Mouse (Mus musculus) frontal cortex, postnatal 14 days (tissue): ENCODE measurements around the gene Vwce.
A peak's percentile ranks its signal among the peaks of the same experiment; 100 is the strongest.

Source experiments
- DNase-seq, 2 experiments: peaks; one replicate each; pipeline ENCODE4 v3.0.0; 2022; ENCODE audit warnings: low spot score in 2 of 2

Gene Vwce

DNA sequence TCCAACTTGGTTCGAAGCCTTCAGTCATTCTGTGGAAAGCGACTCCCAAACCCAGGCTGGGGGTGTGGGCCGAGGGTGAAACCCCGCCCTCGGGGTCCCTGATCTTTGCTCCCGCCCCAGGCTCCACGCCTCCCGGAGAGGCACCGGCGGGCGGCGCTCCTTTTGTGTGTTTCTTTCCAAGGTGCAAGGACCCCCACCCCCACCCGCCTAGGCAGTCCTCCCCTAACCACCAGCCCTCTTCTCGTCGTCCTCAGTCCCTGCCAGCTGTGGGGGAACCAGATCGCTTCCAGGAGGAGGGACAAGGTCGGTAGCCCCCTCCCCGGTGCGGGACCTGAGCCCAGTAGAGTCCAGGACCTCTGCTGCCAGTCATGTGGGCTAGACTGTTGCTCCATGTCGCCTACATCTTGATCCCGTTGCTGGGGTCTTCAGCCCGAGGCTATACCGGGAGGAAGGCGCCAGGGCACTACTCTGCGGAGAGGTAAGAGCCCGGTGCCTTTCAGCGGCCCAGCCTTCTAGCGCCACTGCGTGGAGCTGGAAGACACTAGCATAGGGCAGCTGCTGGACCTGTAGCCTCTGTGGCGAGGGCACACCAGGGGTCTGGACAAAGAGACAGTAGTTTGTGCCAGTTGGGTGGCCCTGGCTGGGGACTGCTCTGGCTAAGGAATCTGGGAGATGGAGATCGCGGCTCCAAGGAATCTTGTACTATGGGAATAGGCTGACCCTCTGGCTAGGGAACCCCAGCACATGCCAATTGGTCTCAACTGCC is at the start of gene Vwce:
Gene Vwce (plus strand): TSS at position 108 of the 766 bp plus-strand sequence.
- DNase-seq = peak in 1 of 2 experiments; percentile 25

DNA sequence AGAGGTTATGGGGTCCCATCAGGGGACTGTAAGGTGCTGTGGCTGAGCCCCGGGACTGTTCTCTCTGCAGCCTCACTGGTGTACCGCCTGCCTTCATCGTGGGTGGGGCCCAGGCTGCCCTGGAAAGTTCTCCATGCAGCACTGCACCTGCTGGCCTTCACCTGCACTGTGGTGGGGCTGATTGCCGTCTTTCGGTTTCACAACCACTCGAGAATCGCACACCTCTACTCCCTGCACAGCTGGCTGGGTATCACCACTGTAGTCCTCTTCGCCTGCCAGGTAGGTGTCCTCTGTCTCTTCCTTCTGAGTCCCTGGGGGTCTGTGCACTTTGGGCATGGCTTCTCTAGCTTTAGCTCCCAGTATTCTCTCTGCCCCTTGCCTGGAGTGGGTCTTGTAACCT is 48.9 kb upstream of the Vwce start:
- no peak for DNase-seq

DNA sequence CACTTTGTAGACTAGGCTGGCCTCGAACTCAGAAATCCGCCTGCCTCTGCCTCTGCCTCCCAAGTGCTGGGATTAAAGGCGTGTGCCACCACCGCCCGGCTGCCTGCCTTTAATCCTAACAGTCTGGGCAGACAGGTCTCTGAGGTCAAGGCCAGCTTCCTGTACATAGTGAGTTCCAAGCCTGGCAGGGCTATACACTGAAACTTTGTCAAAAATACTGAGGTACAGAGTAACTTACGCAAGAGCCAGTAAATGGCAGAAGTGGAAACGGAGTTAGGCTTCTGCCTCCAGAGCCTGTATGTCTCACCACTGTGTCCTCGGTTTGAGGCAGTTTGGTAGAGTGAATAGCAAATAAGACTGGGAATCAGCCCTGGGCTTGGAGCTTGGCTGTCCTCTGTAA is 46.8 kb upstream of the Vwce start:
- no peak for DNase-seq

DNA sequence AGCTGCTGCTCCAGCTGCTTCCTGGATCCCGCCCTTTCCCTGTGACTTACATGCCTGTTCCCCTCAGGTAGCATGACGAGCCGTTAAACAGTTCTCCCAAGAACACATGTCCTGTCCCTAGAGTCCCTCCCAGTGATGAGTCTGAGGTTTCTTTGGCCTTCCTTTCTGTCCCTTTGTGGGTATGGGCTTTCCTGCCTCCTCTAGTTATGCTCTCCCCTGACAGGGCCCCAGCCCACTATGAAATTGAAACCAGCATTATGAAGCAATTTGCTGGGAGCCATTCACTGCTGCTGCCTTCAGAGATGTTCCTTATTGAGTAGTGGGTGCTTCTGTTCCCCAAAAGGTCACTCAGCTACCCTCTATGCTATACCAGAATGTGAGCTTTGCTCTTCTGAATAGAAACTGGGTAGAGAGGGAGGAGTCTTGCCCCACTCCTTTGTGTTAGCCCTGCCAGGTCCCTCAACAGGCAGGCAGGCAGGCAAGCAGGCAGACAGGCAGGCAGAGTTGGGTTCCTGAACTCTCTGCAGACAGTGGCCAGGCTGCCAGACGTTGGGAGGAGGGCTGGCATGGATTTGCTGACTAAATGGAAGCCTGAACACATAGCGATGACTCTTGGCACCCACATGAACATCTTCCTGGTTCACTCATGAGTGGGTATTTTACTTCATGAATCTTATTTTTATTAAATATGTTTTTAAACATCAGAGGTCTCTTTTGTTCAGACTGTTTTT is 44.7 kb upstream of the Vwce start:
- no peak for DNase-seq

DNA sequence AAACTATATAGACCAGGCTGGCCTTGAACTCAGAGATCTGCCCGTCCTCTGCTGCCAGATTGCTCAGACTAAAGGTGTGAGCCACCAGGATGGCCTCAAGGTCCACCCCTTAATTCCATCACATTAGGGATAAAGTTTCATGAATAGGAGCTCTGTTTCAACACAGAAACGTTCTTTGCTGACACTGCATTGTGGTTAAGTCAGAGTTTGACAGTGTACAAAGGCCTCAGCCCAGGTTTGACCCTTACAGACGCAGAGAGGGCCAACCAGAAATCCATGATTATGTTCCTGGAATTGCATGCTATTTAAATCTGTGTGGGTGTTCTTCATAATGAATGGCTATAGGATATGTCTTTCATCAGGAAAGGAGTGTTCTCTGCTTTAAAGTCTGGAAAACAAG is 43.7 kb upstream of the Vwce start:
- DNase-seq = no peak

DNA sequence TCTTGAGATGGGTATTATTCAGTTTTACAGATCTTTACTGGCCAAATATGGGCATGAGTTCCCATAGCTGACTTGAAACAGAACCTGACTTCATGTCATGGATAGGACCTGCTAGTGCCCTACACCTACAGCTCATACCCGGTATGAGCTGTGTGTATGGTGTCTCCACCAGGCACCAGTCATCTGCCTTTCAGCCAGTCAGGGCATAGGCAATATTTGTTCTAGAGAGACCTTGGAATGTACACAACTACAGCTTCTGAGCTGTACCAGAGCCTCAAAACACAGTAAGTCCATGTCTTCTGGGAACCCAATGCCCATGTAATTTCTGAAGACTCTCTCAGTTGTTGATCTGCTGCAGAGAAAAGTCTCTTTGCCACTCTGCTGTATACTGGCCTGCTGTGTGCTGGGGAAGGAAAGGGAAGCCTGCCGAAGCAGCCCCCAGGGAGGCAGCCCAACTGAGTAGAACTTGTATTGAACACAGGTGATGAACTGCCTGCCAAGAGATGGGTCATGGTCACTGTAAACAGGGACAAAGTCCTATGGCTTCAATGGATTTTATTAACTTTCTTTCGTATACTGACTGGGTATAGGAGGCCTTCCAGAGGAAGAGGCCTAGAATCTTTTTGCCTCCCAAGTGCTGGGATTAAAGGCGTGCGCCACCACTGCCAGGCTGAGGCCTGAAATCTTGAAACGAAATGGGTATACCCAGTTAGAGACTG is 42.2 kb upstream of the Vwce start:
- DNase-seq = no peak

DNA sequence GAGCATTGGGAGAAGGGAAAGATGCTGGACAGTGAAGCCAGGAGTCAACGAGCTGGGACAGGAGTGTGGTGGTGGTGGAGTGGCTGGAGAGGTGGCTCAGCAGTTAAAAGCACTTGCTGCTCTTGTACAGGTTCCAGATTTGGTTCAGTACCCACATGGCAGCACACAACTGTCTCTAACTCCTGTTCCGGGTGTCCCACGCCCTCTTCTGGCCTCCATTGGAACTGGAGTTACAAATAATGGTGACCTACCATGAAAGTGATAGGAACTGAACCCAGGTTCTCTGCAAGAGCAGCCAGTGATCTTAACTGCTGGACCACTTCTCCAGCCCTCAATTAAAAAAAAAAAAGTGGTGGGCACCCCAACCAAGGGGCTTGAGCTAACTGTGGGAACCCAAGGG is 35.8 kb upstream of the Vwce start:
- no peak for DNase-seq

DNA sequence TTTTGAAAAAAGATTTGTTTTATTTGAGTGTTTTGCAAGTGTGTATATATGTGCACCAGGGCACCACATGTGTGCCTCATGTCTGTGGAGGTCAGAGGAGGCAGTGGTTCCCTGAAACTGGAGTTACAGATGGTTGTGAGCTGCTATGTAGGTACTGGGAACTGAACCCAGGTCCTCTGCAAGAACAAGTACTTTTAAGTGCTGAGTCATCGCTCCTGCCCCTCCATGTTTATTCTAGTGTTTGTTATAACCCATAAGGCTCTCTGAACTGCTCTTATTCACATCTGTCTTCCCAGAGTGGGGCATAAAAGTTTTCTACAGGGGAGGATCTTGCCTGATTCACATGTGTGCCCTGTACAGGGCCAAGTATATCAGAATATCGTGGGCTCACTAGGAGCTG is 34.4 kb upstream of the Vwce start:
- DNase-seq = no peak

DNA sequence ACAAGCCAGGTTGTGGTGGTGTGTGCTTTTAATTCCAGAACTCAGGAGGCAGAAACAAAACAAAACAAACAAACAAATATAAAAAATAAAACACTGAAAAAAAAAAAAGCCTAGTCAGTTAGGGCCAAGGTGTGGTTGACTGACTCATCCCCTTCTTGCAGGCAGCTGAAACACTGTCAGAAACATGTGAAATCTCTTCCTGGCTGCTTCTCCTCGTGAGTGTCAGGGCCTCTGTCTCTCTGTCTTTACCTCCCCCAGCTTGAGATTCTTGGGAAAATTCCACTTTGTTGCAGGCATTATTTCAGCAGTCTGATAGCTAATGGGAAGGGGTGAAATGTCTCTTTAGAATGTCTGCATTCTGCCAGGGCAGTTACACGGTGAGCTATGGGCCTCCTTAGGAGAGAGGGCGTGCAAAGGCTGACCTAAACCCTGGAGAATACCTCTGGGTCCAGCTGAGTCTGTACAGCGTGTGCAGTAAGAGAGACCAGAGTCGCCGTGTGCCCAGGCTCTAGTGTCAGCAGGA is 31.7 kb upstream of the Vwce start:
- DNase-seq = no peak

DNA sequence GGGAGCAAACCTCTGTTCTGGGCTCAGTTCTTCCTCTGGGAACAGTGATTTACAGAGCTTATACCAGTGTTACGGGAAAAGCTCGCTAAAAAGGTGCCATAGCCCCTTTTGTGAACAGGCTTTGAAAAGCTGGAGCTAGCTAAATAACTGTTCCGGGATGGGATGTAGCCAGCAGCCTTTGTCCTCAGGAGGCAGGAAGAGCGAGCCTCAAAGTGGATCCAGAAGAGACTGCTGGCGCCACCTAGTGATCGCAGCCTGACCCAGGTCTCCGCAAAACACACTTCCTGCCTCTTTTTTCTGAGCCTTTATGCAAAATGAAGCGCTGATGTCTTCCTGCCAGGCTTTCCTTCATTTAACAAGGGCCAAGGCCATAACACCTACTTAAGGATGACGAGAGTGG is 31.2 kb upstream of the Vwce start:
- peak; percentile 66 to 80 for DNase-seq

DNA sequence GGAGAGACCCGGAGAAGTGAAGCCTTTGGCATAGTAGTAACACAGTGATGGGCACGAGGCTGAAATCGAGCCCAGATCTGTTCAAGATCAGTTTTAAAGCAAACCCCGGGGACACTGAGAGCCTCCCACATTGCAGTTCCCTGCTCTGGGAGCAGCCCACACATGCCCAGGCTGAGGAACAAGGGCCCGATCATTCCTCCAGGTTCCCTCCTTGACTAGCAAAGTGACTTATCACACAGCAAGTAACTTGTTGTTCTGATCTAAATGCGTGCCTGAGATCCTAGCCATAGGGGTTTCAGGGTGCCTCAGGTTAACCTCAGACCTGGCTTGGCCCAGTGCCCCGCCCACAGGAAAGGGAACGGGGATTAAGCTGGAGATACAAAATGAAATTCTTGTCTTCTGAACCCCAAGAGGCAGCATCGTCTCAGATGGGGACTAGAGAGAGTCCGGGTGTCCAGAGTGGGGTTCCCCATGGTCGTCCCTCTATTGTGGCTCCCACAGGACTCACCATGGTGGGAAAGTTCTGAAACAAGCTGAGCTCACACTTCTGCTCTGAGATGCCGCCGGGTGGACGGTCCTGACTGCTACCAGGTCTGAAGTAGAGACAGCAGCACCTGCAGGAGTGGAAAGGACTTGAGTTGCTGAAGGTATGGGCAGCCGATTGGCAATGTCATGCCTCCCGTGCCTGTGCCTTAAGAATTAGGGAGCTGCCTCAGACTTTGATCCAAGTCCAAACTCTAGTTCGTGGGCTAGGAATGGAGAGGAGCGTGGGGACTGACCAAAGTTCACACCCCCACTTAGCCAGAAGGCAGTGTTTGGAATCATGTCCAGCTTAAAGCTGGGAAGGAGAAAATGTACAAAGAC is 30.1 kb upstream of the Vwce start:
- DNase-seq = no peak

DNA sequence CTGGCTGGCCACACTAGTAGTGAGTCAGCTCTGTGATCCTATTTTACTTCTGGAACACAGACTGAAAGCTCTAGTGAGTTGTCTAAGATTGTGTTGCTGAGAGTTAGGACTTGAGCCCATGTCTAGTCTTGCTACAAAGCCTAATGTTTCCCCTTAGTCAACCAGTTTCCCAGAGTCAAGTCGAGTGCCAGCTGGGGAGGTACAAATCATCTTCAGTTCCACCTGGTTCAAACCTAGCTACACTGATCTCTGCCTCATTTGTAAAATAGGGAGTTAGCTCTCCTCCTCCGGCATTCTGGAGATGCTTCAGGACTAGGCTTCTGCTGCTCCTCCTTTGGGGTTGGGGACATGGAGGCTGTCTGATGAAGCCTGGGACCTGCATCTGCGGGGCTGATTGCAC is 29.5 kb upstream of the Vwce start:
- DNase-seq = no peak

DNA sequence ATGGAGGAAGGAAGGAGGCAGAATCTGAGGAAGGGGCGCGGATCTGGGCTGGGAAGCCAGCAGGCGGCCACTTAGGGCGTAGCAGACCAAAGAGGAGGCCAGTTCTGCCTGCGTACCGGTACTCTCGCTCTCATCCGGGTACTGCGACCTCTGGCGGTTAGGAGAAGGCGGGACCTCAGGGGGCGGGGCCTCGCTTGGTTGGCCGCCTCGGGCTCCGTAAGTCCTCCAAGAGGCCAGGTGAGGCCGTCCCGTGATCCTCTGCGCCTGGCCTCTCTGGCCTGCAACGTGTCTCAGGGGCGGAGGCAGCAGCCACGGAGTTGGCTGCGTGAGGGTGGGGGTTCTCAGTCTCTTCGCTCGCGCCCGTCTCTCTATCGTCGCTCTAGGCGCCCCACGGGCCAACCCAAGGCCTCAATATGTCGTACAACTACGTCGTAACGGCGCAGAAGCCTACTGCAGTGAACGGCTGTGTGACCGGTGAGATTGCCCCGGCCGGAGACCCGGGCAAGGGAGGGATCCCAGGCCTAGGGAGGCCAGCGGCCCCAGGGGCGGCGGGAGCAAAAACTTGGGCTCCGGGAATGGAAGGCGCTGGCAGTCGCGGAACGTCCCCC is 28.6 kb upstream of the Vwce start, which contains the start of the genes Ddb1 and Tkfc:
Gene Ddb1 (plus strand): TSS at position 35 of the 608 bp plus-strand sequence.
Gene Tkfc (minus strand): TSS at position 362 of the 608 bp plus-strand sequence.
- DNase-seq = peak; percentile 97 to 99

DNA sequence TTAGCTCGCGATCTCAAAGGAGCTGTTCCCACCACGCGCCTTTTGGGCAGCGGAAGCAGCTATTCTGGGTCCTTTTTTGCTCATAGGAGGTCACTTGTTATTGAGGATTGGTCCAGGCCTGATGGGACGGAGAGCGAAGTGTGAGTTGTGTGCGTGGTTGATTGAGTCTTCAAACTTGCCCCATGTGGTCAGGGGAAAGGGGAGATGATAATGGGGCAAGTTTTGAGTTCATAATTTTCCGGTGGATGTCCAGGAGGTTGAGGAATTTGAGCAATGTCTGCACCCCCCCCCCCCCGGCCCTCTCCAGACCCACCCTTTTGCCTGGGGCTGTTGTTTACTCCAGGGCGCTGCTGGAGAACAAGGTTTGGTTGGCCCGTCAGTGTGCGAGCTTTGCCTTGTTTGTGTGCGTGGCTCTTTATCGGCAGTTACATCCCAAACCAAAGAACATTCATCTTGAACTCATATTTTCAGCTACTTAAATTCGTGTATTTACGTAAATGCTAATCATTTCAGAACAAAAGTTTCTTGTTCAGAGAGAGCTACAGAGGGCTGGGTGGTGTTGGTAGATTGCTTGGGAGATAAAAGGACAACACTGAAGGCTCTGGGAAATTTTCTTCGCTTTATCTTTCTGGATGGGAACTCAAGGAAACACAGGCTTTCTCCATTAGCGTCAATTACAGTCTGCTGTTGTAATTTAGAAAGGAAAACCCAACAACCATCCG is 28.0 kb upstream of the Vwce start:
- no peak for DNase-seq

DNA sequence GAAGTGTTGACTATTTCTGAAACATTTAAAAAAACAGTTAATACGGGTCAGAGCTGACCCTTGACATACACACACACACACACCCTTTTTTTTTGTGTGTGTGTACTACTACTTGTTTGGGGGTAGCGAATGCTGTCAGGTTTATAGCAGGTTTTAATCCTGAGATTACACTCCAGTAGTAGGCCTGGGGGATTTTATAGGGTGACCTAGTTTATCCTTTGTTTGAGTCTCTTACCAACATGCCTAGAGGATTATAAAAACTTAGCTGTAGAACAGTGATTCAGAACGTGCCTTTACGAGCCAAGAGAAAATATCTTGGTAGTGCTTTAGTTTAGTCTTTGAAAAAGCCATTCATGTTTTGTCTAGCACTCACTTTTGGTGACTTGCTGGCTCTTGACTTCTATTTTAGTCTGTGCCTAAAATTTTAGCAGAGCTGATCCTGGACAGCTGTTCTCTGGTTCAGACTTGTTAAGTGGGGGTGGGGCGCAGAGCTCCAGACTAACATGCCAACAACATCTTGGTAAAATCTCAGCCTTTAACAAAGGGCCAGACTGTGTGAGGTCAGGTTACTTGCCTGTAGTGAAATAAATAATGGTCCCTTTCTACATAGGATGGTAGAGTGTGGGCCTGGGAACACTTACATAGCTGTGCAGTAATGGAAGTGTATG is 25.3 kb upstream of the Vwce start:
- no peak for DNase-seq

DNA sequence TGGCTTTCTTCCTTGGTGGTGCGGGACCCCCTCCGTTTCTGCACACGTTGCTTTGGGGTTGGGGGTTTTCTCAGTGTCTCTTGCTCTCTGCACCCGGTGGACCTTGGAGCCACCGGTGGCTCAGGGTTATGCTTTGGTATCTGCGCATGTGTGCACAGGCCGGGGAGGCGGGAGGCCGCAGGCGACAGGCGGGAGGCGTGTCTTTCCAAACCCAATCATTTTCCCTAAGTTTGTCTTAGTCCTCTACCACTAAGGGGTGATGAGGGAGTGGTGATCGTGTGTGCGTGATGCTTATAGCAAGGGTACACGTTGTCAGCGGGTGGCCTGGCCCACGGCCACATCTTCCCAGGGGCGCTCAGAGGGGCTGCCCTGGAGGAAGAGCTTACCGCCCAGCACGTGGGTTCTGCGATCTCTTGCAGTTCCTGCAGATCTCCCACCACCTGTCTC is 882 bp downstream of the Vwce start:
- peak; percentile 38 to 51 for DNase-seq

DNA sequence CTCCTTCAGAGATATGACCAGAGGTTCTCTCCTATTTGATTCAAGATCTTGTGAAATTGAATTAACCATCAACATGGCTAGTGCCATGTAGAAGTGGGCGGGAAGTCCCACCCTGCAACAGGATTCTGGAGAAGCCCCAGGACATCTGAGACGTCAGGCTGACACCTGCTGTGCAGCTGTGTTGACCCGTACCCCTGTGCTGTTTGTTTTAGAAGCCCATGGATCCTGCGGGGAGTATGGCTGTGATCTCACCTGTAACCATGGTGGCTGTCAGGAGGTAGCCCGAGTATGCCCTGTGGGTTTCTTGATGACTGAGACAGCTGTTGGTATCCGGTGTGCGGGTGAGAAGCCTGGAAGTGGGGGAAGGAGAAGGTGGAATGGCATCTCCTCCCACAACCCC is 3.8 kb downstream of the Vwce start:
- DNase-seq = no peak

DNA sequence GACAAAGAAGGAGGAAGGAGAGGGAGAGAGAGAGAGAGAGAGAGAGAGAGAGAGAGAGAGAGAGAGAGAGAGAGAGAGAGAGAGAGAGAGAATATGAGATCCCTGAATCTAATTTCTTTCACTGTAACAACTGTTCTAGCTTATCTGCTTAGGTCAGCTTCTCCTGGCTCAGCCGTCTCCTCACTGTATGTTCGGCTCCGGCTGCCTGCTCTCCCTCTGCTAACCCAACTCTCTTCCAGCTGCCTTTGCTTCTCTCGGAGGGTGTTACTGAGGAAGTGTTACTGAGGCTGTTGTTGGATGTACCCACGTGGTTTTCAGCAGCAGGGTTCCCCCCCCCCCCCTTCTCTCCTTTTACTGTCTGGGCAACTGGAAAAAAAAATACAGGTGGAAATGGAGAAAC is 6.1 kb downstream of the Vwce start:
- DNase-seq = no peak

DNA sequence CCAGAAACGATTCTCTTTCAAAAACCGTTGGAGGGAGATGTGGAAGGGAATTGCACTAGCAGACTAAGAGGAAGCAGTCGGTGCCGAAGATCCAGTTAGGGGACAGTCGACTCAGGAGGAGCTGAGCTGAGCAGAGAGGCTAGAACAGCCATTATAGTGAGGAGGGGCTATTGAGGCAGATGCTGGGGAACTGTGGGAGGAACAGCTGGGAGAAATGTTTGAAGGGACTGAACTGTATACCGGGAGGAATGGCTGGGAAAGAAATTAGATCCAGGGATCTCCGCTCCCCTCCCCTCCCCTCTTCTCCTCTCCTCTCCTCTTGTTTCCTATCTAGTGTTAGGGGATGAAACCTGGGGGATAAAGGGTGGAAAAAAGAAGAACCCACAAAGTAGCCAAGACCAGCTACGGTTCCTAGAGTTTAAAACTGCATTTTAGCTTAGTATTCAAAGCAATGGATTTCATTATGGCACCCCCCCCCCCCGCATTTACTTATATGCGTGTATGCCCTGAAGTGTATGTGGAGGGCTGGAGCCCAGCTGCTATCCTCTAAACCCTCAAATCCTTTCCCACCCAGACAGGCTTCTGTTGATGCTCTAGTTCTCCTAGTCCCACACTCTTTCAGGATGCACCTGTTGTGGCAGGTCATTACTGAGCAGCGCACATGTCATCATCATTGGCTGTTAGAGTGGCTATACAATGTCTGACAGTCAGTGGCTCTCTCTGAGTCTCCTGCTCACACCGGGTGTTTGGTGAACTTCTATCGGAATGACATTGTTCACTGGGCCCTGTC is 6.8 kb downstream of the Vwce start:
- no peak for DNase-seq
